Mouse (Mus musculus): ENCODE measurements around the gene Pnma3. TPM values are rescaled to one million over a fixed set of nuclear protein-coding genes. Genes with fewer than 3 reads are reported as not detected.
"Not testable (repeated sequence)": the region's sequence is repeated elsewhere in the genome, so short reads cannot be mapped to it uniquely, and the experiment has no call there.

Pnma3 gene
- polyA plus RNA-seq, 1 experiment from 2014 or later: 3.0 TPM

DNA sequence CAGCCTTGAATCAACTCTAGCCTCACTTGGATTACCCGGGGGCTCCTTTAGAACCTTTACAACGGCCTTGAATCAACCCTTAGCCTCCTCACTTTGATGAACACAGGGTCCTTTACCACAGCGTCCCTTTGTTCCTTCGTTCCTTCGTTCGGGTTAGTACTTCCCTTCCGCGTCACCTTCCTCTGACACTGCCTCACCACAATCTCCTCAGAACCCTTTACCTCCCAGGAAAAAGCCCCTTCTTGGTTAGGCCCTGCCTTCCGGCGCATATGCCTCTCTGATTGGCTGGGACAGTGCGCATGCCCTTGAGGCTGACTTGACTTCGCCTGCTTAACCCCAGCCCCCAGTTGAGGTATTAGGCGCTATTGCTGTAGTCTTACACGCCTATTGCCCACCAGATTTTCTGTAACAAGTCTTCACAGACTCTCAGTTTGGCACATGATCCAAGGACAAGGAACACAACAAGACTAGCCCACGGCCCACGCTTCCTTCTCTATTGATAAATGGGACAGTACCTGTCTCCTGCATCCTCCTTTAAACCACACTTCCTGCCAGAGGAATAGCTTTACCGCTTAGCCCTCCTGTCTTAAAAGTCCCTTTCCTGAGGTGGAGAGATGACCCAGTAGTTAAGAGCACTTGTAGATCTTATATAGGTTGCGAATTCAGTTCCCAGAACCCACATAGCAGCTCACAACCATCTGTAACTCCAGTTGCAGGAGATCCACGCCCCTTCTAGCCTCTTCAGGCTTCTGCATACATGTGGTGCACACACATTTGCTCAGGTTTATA is 17.9 kb downstream of the Pnma3 start, which contains the start of gene Xlr4a:
TSS of gene Xlr4a (minus strand) at position 212 of the 789 bp plus-strand sequence.
- 85% methylated on average over 16 of the region's 19 CpGs for WGBS
- H3K4me2 ChIP-seq (ENCODE audit: low read length); H3K36me3 ChIP-seq (ENCODE audit: control insufficient read depth, insufficient read depth); H3K27ac ChIP-seq (ENCODE audit: low read length); H3K27me3 ChIP-seq (replicated peaks; ENCODE audit: control insufficient read depth, insufficient read depth, low read length); H3K4me3 ChIP-seq (replicated peaks; ENCODE audit: low read length); H3K9me3 ChIP-seq (ENCODE audit: control insufficient read depth, low read length); H3K9ac ChIP-seq (replicated peaks; ENCODE audit: low read depth, low read length); H3K4me1 ChIP-seq (replicated peaks; ENCODE audit: control insufficient read depth, insufficient read depth, low read length); ATAC-seq: not testable (repeated sequence)

DNA sequence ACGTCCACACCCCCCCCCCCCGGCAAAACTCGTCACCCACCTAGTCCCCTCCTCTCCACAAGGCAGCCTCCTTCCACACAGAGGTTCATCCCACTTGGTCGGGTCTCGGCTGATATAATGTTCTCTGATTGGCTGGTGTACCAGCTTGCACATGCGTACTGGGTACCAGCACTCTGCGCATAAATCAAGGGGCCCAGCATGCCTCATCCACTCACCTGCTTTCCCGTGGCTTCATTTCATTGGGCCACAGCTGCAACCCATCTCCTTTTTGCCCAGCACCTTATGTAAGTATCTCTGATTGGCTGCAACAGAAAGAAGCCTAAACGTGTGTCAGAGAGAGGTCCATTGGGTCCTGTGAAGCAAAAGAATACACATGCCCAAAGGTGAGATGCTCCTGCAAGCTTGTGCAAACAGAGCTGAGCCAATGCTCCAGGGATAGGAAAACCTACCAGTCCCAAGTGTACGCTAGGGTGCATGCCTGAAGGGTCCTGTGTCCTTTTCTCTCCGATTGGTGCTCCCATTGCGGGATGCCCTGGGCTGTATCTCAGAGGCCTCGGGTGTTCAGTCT is 32.4 kb downstream of the Pnma3 start, which contains the start of gene Xlr3a:
TSS of gene Xlr3a (minus strand) at position 155 of the 568 bp plus-strand sequence.
- not testable (repeated sequence) for H3K4me1 ChIP-seq (replicated peaks; ENCODE audit: control insufficient read depth, insufficient read depth, low read length); H3K27me3 ChIP-seq (replicated peaks; ENCODE audit: control insufficient read depth, insufficient read depth, low read length); ATAC-seq; H3K36me3 ChIP-seq (ENCODE audit: control insufficient read depth, insufficient read depth); H3K27ac ChIP-seq (ENCODE audit: low read length); H3K4me2 ChIP-seq (ENCODE audit: low read length); H3K9me3 ChIP-seq (ENCODE audit: control insufficient read depth, low read length); H3K4me3 ChIP-seq (replicated peaks; ENCODE audit: low read length); H3K9ac ChIP-seq (replicated peaks; ENCODE audit: low read depth, low read length)
- WGBS: 77% methylated on average over 10 of the region's 13 CpGs

DNA sequence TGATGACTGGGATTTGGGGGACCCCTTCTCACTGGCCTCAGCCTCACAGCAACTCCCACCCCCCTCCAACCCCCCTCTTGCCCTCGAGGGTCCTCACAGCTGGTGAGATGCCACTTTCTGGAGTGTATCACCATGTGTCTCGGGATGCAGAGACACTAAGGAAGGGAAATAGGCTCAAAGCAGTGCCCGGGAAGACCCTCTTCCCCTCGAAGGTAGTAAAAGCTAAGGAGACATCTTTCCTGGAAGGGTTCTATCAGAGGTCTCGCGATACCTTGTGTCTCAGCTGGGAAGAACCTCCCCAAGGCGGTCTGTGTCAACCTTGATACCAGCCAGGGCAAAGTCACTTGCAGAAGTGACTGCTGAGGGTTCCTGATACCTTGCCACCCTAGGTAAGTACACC is 52.2 kb downstream of the Pnma3 start, which contains the start of gene Gm14685:
TSS of gene Gm14685 (plus strand) at position 301 of the 400 bp plus-strand sequence.
- H3K9ac ChIP-seq (replicated peaks; ENCODE audit: low read depth, low read length); H3K27ac ChIP-seq (ENCODE audit: low read length); H3K27me3 ChIP-seq (replicated peaks; ENCODE audit: control insufficient read depth, insufficient read depth, low read length); H3K36me3 ChIP-seq (ENCODE audit: control insufficient read depth, insufficient read depth); H3K4me2 ChIP-seq (ENCODE audit: low read length); H3K9me3 ChIP-seq (ENCODE audit: control insufficient read depth, low read length); H3K4me1 ChIP-seq (replicated peaks; ENCODE audit: control insufficient read depth, insufficient read depth, low read length); H3K4me3 ChIP-seq (replicated peaks; ENCODE audit: low read length); ATAC-seq: not testable (repeated sequence)
- WGBS: no CpG with 5 or more reads among the region's 7 CpGs

Other genes with a start within 250 kb of the Pnma3 start
- gene Gabrq, start 239.6 kb upstream of the Pnma3 start, polyA plus RNA-seq (2015; fragmentation: Nextera tagmentation; extraction: Ambion mirVana): 1.4 and 2.5 TPM in 2 replicates
- 73.5 and 78.3 TPM in 2 replicates for gene Cetn2, start 146.4 kb upstream of the Pnma3 start, polyA plus RNA-seq (2015; fragmentation: Nextera tagmentation; extraction: Ambion mirVana)
- gene Nsdhl, start 146.2 kb upstream of the Pnma3 start, polyA plus RNA-seq (2015; fragmentation: Nextera tagmentation; extraction: Ambion mirVana): 39.3 and 41.2 TPM in 2 replicates
- gene Zfp185, start 77.4 kb upstream of the Pnma3 start, polyA plus RNA-seq (2015; fragmentation: Nextera tagmentation; extraction: Ambion mirVana): 0.96 and 1.9 TPM in 2 replicates
- 0.22 TPM in 1 of 2 replicates, not detected in the other for gene Pnma5, start 27.7 kb upstream of the Pnma3 start, polyA plus RNA-seq (2015; fragmentation: Nextera tagmentation; extraction: Ambion mirVana)
- gene Xlr4a, start 17.7 kb downstream of the Pnma3 start, polyA plus RNA-seq (2015; fragmentation: Nextera tagmentation; extraction: Ambion mirVana): 0.71 TPM in 1 of 2 replicates, not detected in the other
- 2.3 and 4.3 TPM in 2 replicates for gene Xlr3a, start 32.3 kb downstream of the Pnma3 start, polyA plus RNA-seq (2015; fragmentation: Nextera tagmentation; extraction: Ambion mirVana)
- gene Gm14685, start 52.3 kb downstream of the Pnma3 start, polyA plus RNA-seq (2015; fragmentation: Nextera tagmentation; extraction: Ambion mirVana): 0.72 and 0.76 TPM in 2 replicates
- gene Xlr5b, start 84.0 kb downstream of the Pnma3 start, polyA plus RNA-seq (2015; fragmentation: Nextera tagmentation; extraction: Ambion mirVana): not detected in 2 replicates
- 0.86 TPM in 1 of 2 replicates, not detected in the other for gene DXBay18, start 84.7 kb downstream of the Pnma3 start, polyA plus RNA-seq (2015; fragmentation: Nextera tagmentation; extraction: Ambion mirVana)
- gene Spin2d, start 112.2 kb downstream of the Pnma3 start, polyA plus RNA-seq (2015; fragmentation: Nextera tagmentation; extraction: Ambion mirVana): not detected in 2 replicates
- gene Xlr3b, start 127.4 kb downstream of the Pnma3 start, polyA plus RNA-seq (2015; fragmentation: Nextera tagmentation; extraction: Ambion mirVana): 12.2 and 13.6 TPM in 2 replicates
- 0.46 and 0.55 TPM in 2 replicates for gene Xlr4b, start 149.5 kb downstream of the Pnma3 start, polyA plus RNA-seq (2015; fragmentation: Nextera tagmentation; extraction: Ambion mirVana)
- 25.5 and 26.4 TPM in 2 replicates for gene F8a, start 163.5 kb downstream of the Pnma3 start, polyA plus RNA-seq (2015; fragmentation: Nextera tagmentation; extraction: Ambion mirVana)
- 0.20 TPM in 1 of 2 replicates, not detected in the other for gene Xlr4c, start 178.3 kb downstream of the Pnma3 start, polyA plus RNA-seq (2015; fragmentation: Nextera tagmentation; extraction: Ambion mirVana)
- not detected in 2 replicates for gene Xlr3c, start 200.6 kb downstream of the Pnma3 start, polyA plus RNA-seq (2015; fragmentation: Nextera tagmentation; extraction: Ambion mirVana)
- gene Xlr5a, start 228.2 kb downstream of the Pnma3 start, polyA plus RNA-seq (2015; fragmentation: Nextera tagmentation; extraction: Ambion mirVana): not detected in 2 replicates
- not detected in 2 replicates for gene Xlr5c, start 228.2 kb downstream of the Pnma3 start, polyA plus RNA-seq (2015; fragmentation: Nextera tagmentation; extraction: Ambion mirVana)

Data from forebrain, embryonic 16.5 days (tissue).